Mouse (Mus musculus) embryonic facial prominence, embryonic 15.5 days (tissue): ENCODE measurements at regions not wholly inside any gene's neighbourhood (a gene's known extent, or its start where the extent isn't known, plus 50 kb on each side); places are given as distances from the start of the nearest gene placed in this dataset.

Source experiments
- ATAC-seq: fragments of 200-750 bp; cut with Nextera tagmentation; 2 replicates; pipeline ENCODE4 v1.8.0; 2017; ENCODE audit warnings: low read depth, moderate TSS enrichment; ENCODE audit not compliant: insufficient number of reproducible peaks, low FRiP score, low TSS enrichment
- H3K27ac ChIP-seq: fragments of 300-500 bp; sonication (generic); replicated peaks from 2 replicates; pipeline ENCODE4 v1.5.1; 2015; ENCODE audit warnings: mild to moderate bottlenecking, inconsistent platforms
- H3K27me3 ChIP-seq: fragments of 300-500 bp; sonication (generic); 2 replicates; pipeline ENCODE4 v1.6.1; 2015; ENCODE audit warnings: inconsistent platforms
- H3K36me3 ChIP-seq: fragments of 300-500 bp; sonication (generic); 2 replicates; pipeline ENCODE4 v1.6.1; 2015; ENCODE audit warnings: mild to moderate bottlenecking, inconsistent platforms
- H3K4me1 ChIP-seq: fragments of 300-500 bp; sonication (generic); 2 replicates; pipeline ENCODE4 v1.6.1; 2015; ENCODE audit warnings: inconsistent platforms
- H3K4me2 ChIP-seq: fragments of 300-500 bp; sonication (generic); replicated peaks from 2 replicates; pipeline ENCODE4 v1.6.1; 2015; ENCODE audit warnings: mild to moderate bottlenecking, inconsistent platforms
- H3K4me3 ChIP-seq: fragments of 300-500 bp; sonication (generic); replicated peaks from 2 replicates; pipeline ENCODE4 v1.5.1; 2015; ENCODE audit warnings: mild to moderate bottlenecking, inconsistent platforms
- H3K9ac ChIP-seq: fragments of 300-500 bp; sonication (generic); 2 replicates; pipeline ENCODE4 v1.6.1; 2015; ENCODE audit warnings: inconsistent platforms
- H3K9me3 ChIP-seq: fragments of 300-500 bp; sonication (generic); replicated peaks from 2 replicates; pipeline ENCODE4 v1.6.1; 2016; ENCODE audit warnings: inconsistent platforms
- WGBS: fragments of 180-500 bp; shearing (Covaris S2); methylation state at CpG from one replicate; pipeline ENCODE4 v1.1.7; 2015; 5-methylcytosine and 5-hydroxymethylcytosine counted together

DNA sequence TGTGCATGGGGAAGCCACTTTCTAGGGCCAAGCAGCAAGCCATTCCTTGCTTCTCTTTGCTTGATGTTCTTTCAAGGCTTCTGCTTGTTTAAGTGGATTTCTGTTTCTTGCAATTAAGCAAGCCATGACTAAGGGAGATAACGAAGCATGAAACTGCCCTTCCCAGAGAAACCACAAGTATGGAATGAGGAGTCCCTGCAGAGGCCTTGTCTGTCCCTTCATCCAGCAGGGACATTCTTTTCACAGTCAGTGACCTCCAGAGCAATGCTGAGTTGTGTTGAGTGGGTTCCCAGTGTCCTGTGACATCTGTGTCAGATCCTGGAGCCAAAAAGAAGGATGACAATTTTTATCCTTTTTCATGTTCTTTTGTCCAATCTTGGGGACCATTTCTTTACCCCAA lies 124.9 kb upstream of the Bmp2 start:
- H3K9me3 ChIP-seq = no peaks in the 10 kb centered on the region
- no peak overlapping the region for H3K9ac ChIP-seq
- 45% methylated on average over 1 of the region's 1 CpGs for WGBS
- no peak for ATAC-seq
- no peaks in the 10 kb centered on the region for H3K36me3 ChIP-seq
- H3K27me3 ChIP-seq = no peaks in the 10 kb centered on the region
- H3K4me2 ChIP-seq = no peak overlapping the region
- H3K4me3 ChIP-seq = no peak overlapping the region
- H3K27ac ChIP-seq = no peak overlapping the region
- H3K4me1 ChIP-seq = peaks cover 4% of the 10 kb centered on the region; the same call in 1 of the 2 replicates

- no peaks in the 10 kb centered on the region for H3K9me3 ChIP-seq
- no peaks in the 10 kb centered on the region for H3K36me3 ChIP-seq
- no peak overlapping the region for H3K27ac ChIP-seq
- ATAC-seq = no peak
- no peaks in the 10 kb centered on the region for H3K27me3 ChIP-seq
- no peak overlapping the region for H3K4me3 ChIP-seq
- H3K4me1 ChIP-seq = peaks cover 5% of the 10 kb centered on the region; the same call in 1 of the 2 replicates
- no peak overlapping the region for H3K9ac ChIP-seq
- H3K4me2 ChIP-seq = no peak overlapping the region
- 75% methylated on average over 2 of the region's 2 CpGs for whole genome bisulfite sequencing
Observed at GRCm38 (mm10) chr2:133429369-133430062, 122.4 kb upstream of the Bmp2 start.

DNA sequence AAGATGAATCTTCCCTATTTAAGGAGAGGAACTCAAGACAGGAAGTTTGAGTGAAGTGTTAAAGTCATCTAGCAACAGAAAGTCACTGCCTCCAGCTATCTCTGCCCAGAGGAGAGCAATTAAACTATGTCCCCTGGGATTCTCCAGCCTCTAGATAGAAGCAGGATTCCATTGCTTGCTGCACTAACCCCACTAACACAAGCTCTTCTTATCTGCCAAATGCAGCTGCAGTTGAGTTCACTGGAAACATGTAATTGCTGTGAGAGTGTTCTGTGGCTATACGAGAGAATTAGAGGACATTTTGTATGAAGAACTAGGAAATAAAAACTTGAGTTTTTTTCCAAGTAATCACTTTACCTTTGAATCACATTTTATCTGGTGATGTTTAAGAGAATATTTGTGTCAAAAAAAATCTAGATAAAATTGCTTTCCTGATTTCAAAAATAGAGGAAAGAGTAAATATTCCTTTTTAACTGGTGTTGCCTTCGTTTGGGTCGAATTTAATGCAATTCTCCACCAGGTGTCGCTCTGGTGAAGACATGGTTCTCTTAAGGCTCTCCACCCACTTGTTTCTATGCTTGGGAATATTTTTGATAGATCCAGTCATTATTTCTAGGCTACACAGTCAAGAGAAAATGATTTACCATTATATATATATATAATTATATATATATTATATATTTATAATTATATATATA lies 121.1 kb upstream of the Bmp2 start:
- WGBS = 44% methylated on average over 4 of the region's 4 CpGs

GRCm38 (mm10) chr2:133432141-133432813 lies 119.7 kb upstream of the Bmp2 start:
- 0 out of 2 replicates have a peak, but pooled peaks have one; percentile 11 for ATAC-seq
- WGBS = 74% methylated on average over 10 of the region's 10 CpGs
- Histone ChIP-seq H3K4me1 (peaks cover 9% of the 10 kb centered on the region; the same call in 1 of the 2 replicates), H3K9ac (no peak overlapping the region), H3K4me2 (no peak overlapping the region), H3K4me3 (no peak overlapping the region), H3K36me3 (no peaks in the 10 kb centered on the region), H3K9me3 (no peaks in the 10 kb centered on the region), H3K27ac (no peak overlapping the region), H3K27me3 (no peaks in the 10 kb centered on the region)

More for the DNA sequence above, 121.1 kb upstream of the Bmp2 start:
- ATAC-seq = no peak
- Histone ChIP-seq H3K9ac (no peak overlapping the region), H3K4me2 (no peak overlapping the region), H3K4me1 (peaks cover 5% of the 10 kb centered on the region; the same call in 1 of the 2 replicates), H3K27ac (no peak overlapping the region), H3K27me3 (no peaks in the 10 kb centered on the region), H3K9me3 (no peaks in the 10 kb centered on the region), H3K36me3 (no peaks in the 10 kb centered on the region), H3K4me3 (no peak overlapping the region)

DNA sequence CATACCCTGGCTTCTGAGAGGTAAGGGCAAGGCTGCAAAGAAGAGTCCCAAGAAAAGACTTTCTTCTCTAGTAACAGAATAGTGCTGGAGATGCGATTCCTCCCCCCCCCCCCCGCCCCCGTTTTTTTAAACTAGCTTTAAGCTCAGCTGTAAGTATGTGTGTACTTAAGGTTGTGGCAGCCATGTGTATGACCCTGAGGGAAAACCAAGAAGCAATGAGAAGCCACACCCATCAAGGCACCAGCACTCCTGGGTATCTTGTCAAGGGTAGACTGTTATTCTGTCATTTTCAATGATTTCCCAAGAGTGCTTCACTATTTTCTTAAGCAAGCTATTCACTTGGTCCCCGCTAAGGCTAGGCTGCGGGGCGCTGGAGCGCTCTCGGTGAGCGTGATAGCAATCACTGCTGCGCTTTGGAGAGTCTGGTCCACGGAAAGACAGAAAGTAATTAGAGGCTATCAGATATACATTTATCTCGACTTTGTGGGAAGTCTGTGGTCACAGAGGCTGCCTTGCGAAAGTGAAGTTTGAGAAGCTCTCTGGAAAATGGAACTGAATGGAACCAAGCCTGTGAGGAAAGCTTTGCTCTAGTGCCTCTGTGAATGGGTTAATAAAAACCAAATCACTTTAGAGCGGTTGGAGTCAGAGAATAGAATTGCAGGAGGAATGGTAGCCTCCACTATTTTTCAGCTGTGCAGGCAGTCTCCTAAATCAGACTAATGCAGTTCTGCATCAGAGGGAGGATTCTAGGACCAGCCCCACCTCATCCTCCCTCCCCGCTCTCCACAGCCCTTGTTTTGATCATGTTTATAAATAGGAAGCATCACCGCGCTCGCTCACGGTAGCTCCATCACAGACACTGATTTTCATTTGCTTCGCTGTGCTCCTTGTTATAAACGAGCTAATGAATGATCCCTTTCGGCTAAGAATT lies 114.8 kb upstream of the Bmp2 start:
- 30% methylated on average over 22 of the region's 22 CpGs for WGBS
- H3K4me3 ChIP-seq = peak overlapping the region; percentile 27
- H3K27me3 ChIP-seq = no peaks in the 10 kb centered on the region
- 0 out of 2 replicates have a peak, but pooled peaks cover 10% of the 10 kb centered on the region for H3K4me1 ChIP-seq
- peak overlapping the region; percentile 46 for H3K4me2 ChIP-seq
- H3K9me3 ChIP-seq = no peaks in the 10 kb centered on the region
- no peak for ATAC-seq
- no peak overlapping the region for H3K9ac ChIP-seq
- H3K27ac ChIP-seq = 0 out of 2 replicates have a peak overlapping the region, but pooled peaks have one; percentile 44
- no peaks in the 10 kb centered on the region for H3K36me3 ChIP-seq

GRCm38 (mm10) chr2:133438018-133438417 lies 113.9 kb upstream of the Bmp2 start:
- Histone ChIP-seq H3K4me1 (0 out of 2 replicates have a peak, but pooled peaks cover 10% of the 10 kb centered on the region), H3K4me2 (peak overlapping the region; percentile 46), H3K4me3 (peak overlapping the region; percentile 27; the same call in 1 of the 2 replicates), H3K36me3 (no peaks in the 10 kb centered on the region), H3K9me3 (no peaks in the 10 kb centered on the region), H3K9ac (no peak overlapping the region), H3K27me3 (no peaks in the 10 kb centered on the region), H3K27ac (peak overlapping the region; percentile 44; the same call in 1 of the 2 replicates)
- 22% methylated on average over 4 of the region's 4 CpGs for WGBS
- ATAC-seq = no peak

GRCm38 (mm10) chr2:133443024-133443423 lies 108.9 kb upstream of the Bmp2 start:
- ATAC-seq = no peak
- no peaks in the 10 kb centered on the region for H3K9me3 ChIP-seq
- no peak overlapping the region for H3K9ac ChIP-seq
- no peaks in the 10 kb centered on the region for H3K36me3 ChIP-seq
- 84% methylated on average over 4 of the region's 4 CpGs for WGBS
- no peak overlapping the region for H3K4me2 ChIP-seq
- no peaks in the 10 kb centered on the region for H3K4me1 ChIP-seq
- no peak overlapping the region for H3K27ac ChIP-seq
- no peak overlapping the region for H3K4me3 ChIP-seq
- H3K27me3 ChIP-seq = no peaks in the 10 kb centered on the region

GRCm38 (mm10) chr2:133443490-133443889 lies 108.5 kb upstream of the Bmp2 start:
- Histone ChIP-seq H3K9ac (no peak overlapping the region), H3K4me2 (no peak overlapping the region), H3K4me1 (no peaks in the 10 kb centered on the region), H3K36me3 (no peaks in the 10 kb centered on the region), H3K9me3 (no peaks in the 10 kb centered on the region), H3K27ac (no peak overlapping the region), H3K27me3 (no peaks in the 10 kb centered on the region), H3K4me3 (no peak overlapping the region)
- WGBS = 67% methylated on average over 2 of the region's 2 CpGs
- no peak for ATAC-seq

- no peak overlapping the region for H3K27ac ChIP-seq
- WGBS = 79% methylated on average over 6 of the region's 6 CpGs
- H3K4me3 ChIP-seq = no peak overlapping the region
- no peaks in the 10 kb centered on the region for H3K9me3 ChIP-seq
- no peaks in the 10 kb centered on the region for H3K27me3 ChIP-seq
- H3K4me2 ChIP-seq = no peak overlapping the region
- no peaks in the 10 kb centered on the region for H3K36me3 ChIP-seq
- no peaks in the 10 kb centered on the region for H3K4me1 ChIP-seq
- H3K9ac ChIP-seq = no peak overlapping the region
- ATAC-seq = no peak
Observed at GRCm38 (mm10) chr2:133452947-133453346, 99.0 kb upstream of the Bmp2 start.

- no peak for ATAC-seq
- Histone ChIP-seq H3K27ac (no peak overlapping the region), H3K4me2 (no peak overlapping the region), H3K9me3 (no peaks in the 10 kb centered on the region), H3K4me1 (no peaks in the 10 kb centered on the region), H3K4me3 (no peak overlapping the region), H3K36me3 (no peaks in the 10 kb centered on the region), H3K9ac (no peak overlapping the region), H3K27me3 (no peaks in the 10 kb centered on the region)
- WGBS = 73% methylated on average over 7 of the region's 7 CpGs
Observed at GRCm38 (mm10) chr2:133455484-133456170, 96.3 kb upstream of the Bmp2 start.
